Mouse (Mus musculus) right cerebral cortex, postnatal 25 days (tissue): ENCODE measurements around the gene 1700020D05Rik.

Source experiments
- DNase-seq: peaks from one replicate; pipeline ENCODE4 v3.0.0; 2022

1700020D05Rik gene

GRCm38 (mm10) chr19:5503687-5504086 lies at the start of gene 1700020D05Rik:
TSS of gene 1700020D05Rik (minus strand) at chr19:5503787.
- no peak for DNase-seq

GRCm38 (mm10) chr19:5547471-5548056 lies 44.0 kb upstream of the 1700020D05Rik start:
- DNase-seq = no peak

GRCm38 (mm10) chr19:5544031-5544430 lies 40.4 kb upstream of the 1700020D05Rik start:
- DNase-seq = no peak

GRCm38 (mm10) chr19:5543362-5543761 lies 39.8 kb upstream of the 1700020D05Rik start:
- no peak for DNase-seq

GRCm38 (mm10) chr19:5538786-5539185 lies 35.2 kb upstream of the 1700020D05Rik start:
- no peak for DNase-seq

GRCm38 (mm10) chr19:5532520-5532919 lies 28.9 kb upstream of the 1700020D05Rik start:
- no peak for DNase-seq

- no peak for DNase-seq
Observed at GRCm38 (mm10) chr19:5530138-5530524, 26.5 kb upstream of the 1700020D05Rik start.

- peak; percentile 82 for DNase-seq
Observed at GRCm38 (mm10) chr19:5529325-5530137, 25.9 kb upstream of the 1700020D05Rik start.

- DNase-seq = no peak
Observed at GRCm38 (mm10) chr19:5525204-5525603, 21.6 kb upstream of the 1700020D05Rik start.

- DNase-seq = no peak
Observed at GRCm38 (mm10) chr19:5518721-5519120, 15.1 kb upstream of the 1700020D05Rik start.

- no peak for DNase-seq
Observed at GRCm38 (mm10) chr19:5516906-5517505, 13.4 kb upstream of the 1700020D05Rik start.

- no peak for DNase-seq
Observed at GRCm38 (mm10) chr19:5515840-5516777, 12.5 kb upstream of the 1700020D05Rik start.

- no peak for DNase-seq
Observed at GRCm38 (mm10) chr19:5513005-5513349, 9.4 kb upstream of the 1700020D05Rik start.

- no peak for DNase-seq
Observed at GRCm38 (mm10) chr19:5512091-5513004, 8.8 kb upstream of the 1700020D05Rik start.

GRCm38 (mm10) chr19:5511074-5511632 lies 7.6 kb upstream of the 1700020D05Rik start:
- DNase-seq = no peak

- DNase-seq = peak; percentile 97
Observed at GRCm38 (mm10) chr19:5510031-5511026, 6.7 kb upstream of the 1700020D05Rik start, which contains the start of gene Snx32. TSS of gene Snx32 (minus strand) at chr19:5510538.

- DNase-seq = no peak
Observed at GRCm38 (mm10) chr19:5500330-5500875, 3.2 kb downstream of the 1700020D05Rik start.

- no peak for DNase-seq
Observed at GRCm38 (mm10) chr19:5496052-5496370, 7.6 kb downstream of the 1700020D05Rik start.

GRCm38 (mm10) chr19:5495353-5496051 lies 8.1 kb downstream of the 1700020D05Rik start:
- no peak for DNase-seq
